Mouse (Mus musculus): ENCODE results near the gene Recql5.

Gene Recql5

GRCm38 (mm10) chr11:115899486-115900266 lies 33.6 kb downstream of the Recql5 start, which contains the start of gene Smim5:
Smim5 (plus strand) TSS chr11:115899966.
- peak; percentile 80 for DNase-seq

GRCm38 (mm10) chr11:115898886-115899285 lies 34.4 kb downstream of the Recql5 start:
- peak; percentile 51 for DNase-seq

- no peak for DNase-seq
Observed at GRCm38 (mm10) chr11:115898446-115898845, 34.8 kb downstream of the Recql5 start.

DNA sequence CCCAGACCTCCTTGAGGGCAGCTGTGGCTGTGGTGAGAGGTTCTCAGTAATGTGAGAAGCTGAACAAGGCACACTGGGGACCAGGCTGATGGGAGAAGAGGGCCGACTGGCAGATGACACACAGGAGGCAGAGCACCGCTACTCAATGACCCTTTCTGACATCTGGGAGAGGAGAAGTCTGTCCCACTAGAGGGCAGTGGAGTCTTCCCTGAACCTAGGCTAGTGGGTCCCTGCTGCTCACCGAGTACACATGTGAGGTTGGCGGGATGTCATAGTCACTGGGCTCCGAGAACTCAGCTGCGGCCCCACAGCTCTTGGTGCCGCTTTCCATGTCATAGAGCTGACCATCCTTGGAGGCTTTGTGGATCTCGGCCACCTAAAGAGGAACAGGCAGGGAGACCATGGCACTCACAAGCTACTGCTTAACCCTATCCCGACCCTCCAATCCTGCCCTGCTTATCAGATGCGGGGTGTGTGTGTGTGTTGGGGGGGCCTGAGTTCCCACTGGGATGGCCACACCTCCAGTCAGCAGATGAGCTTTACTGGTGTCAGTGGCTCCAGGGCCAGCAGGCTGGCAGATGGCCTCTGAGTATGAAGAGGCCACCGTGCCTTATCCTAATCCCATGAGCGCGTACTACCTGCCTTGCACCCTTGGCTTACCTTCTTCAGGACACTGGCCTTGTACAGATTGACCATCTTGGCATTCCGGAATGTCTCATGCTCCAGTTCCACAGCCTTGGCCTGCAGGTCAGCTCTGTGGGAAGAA lies 38.3 kb downstream of the Recql5 start:
- peak; percentile 36 for DNase-seq

- DNase-seq: no peak
Observed at GRCm38 (mm10) chr11:115893071-115893470, 40.2 kb downstream of the Recql5 start.

DNA sequence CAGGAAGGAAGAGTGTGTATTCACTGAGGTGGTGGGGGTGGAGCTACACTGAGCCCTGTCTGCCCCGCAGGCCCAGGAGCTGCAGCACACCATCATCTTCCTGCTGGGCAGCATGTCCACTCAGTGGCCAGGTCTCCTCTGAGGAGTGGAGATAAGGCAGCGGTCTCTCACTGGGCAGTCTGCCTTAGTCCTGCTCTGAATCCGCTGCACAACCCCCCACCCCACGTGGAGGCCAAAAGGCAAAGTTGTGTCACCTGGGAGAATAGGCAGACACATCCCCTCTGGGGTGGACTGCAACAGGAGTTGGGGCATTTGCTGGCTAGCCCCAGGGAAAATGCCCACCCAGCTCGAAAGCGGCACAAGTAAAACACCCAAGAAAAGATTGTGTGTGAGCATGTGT lies 41.1 kb downstream of the Recql5 start:
- no peak for DNase-seq

GRCm38 (mm10) chr11:115889159-115889558 lies 44.1 kb downstream of the Recql5 start:
- no peak for DNase-seq

DNA sequence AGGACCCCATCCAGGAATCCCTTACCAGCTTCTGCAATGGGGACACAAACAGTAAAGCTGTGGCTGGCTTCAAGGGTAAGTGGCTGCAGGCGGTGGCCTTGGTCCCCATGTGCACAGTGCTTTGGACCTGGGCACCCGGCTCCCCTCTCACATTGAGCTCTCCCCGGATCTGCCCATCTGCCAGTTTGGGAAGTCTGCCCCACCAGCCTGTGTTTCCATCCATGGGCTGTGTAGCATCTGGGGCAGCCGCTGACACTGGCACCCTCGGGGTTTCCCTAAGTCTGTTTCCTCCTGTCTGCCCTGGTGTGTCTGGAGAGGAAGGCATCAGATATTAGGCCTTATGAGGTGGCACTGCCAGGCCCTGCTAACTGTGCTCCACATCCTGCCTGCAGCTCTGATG lies 45.3 kb downstream of the Recql5 start:
- DNase-seq: no peak

DNA sequence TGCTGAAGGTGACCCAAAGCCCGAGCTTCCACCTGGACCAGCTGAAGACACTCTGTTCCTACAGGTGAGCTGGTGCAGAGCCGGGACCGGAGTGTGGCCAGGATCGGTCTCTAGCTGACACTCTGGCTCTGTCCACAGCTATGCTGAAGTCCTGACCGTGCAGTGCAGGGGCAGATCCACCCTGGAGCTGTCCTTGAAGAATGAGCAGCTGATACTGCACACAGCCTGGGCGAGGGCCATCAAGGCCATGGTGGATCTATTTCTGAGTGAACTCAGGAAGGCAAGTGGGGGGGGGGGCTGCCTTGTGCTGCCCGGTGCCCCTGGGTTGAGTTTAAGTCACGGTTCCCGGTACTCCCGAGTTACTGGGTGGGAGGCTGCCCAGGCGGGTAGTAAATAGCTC lies 46.8 kb downstream of the Recql5 start:
- no peak for DNase-seq

- no peak for DNase-seq
Observed at GRCm38 (mm10) chr11:115885281-115885680, 48.0 kb downstream of the Recql5 start.

DNA sequence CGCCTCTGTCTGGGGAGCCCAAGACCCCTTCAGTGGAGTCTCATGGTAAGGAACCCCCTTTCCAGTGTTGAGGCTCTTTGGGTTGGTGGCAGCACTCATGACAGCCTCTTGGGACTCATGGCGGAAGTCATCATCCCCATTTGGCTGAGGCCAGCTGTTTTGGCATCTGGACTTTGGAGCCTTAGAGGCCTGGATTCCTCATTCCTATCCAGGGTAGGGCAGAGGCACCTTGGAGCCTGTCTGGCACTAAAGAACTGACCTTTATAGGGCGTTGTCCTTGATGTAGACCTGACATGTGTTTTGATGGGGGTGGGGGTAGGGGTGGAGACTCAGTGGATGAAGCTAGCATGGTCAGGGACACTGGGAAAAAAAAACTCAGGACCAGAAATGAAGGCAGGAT lies 48.9 kb downstream of the Recql5 start:
- no peak for DNase-seq

GRCm38 (mm10) chr11:115883251-115883650 lies 50.0 kb downstream of the Recql5 start:
- no peak for DNase-seq

DNA sequence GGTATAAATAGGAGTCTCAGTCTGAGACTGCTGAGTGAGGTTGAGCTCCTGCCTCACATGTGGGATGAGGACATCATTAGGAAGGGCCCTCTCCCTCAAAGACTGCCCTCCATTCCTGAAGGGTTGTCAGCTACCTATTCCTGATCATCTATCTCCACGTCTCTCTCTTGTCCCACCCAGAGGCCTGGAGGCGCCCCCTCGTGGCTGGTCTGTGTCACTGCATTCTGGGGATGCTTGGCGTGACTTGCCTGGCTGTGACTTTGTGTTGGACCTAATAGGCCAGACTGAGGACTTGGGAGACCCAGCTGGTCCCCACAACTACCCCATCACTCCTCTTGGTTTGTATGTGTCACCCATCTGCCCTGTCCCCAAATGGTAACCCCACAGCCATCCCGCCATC lies 52.3 kb downstream of the Recql5 start:
- DNase-seq: no peak

GRCm38 (mm10) chr11:115878071-115878470 lies 55.2 kb downstream of the Recql5 start:
- DNase-seq: no peak

GRCm38 (mm10) chr11:115877174-115877755 lies 56.0 kb downstream of the Recql5 start:
- no peak for DNase-seq

GRCm38 (mm10) chr11:115876438-115876837 lies 56.8 kb downstream of the Recql5 start:
- DNase-seq: no peak

- no peak for DNase-seq
Observed at GRCm38 (mm10) chr11:115875935-115876334, 57.3 kb downstream of the Recql5 start.

DNA sequence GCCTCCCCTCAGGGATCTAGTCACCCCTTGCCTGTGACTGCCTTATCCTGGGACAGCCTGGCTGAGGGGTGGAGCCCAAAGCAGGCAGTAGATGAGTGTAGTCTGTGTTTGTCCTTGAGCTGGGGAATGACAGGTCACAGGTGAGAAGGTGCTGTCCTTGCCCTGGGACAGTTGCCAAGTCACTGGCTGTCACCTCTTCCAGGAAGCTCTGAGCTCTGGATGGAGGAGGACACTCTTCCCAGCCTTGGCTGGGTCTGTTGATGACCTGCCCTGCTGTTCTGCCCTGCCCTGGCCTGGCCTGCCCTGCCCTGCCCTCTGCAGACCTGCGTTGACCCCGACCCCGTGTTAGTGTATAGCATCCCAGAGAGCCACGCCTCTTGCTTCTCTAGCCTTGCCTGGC lies 60.8 kb downstream of the Recql5 start:
- DNase-seq: no peak

DNA sequence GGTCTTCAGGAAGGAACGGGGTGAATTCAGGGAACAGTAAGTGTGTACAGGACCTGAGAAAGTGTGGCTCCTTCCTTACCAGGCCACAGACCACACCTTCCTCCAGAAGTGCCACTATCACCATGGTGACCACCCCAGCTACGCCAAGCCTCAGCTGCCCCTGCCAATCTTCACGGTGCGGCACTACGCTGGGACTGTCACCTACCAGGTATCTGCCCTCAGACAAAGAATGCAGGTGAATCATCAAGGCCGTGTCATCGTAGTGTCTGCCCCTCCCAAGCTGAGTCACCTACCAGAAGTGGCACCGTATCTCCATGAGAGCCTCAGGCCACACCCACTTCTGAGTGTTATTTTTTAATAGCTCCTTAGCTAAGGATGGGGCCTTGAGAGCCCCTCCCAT lies 63.9 kb downstream of the Recql5 start:
- peak; percentile 48 for DNase-seq

DNA sequence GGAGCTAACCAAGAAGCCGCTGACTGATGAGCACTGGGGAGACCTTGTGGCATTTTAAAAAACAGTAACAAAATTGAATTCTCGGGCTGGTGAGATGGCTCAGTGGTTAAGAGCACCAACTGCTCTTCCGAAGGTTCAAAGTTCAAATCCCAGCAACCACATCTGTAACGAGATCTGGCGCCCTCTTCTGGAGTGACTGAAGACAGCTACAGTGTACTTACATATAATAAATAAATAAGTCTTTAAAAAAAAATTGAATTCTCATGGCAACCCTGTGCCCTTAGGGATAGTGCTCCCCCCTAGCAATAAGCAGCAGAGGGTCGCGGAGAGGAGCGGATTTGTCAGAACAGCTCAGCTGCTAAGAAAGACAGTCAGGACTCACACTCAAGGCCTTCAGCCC lies 69.4 kb downstream of the Recql5 start:
- DNase-seq: no peak

GRCm38 (mm10) chr11:115859143-115859945 lies 73.9 kb downstream of the Recql5 start:
- peak; percentile 93 for DNase-seq

- no peak for DNase-seq
Observed at GRCm38 (mm10) chr11:115858354-115858753, 74.9 kb downstream of the Recql5 start, which contains the start of gene Myo15b. Myo15b (plus strand) TSS chr11:115858406.

DNA sequence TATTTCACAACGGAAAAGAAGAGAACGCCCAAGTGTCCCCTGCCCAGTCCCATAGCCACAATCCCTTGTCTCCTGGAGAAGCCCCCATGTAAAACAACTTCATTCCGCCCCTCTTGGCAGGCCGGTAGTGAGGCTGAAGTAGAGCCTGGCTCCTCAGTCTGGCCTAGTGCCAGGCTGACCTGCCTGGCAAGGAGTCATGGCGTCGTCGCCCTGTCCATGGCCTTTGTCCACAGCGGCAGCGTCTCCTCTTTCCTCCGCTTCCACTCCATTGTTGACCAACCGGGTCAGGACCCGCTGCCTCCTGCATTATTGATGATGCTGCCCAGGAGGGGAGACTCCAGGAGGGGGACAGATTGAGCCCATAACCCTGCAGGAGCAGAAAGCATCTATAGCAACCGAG lies 75.3 kb downstream of the Recql5 start:
- DNase-seq: no peak
